Mouse (Mus musculus): ENCODE measurements around the gene Rcn3.

DNA sequence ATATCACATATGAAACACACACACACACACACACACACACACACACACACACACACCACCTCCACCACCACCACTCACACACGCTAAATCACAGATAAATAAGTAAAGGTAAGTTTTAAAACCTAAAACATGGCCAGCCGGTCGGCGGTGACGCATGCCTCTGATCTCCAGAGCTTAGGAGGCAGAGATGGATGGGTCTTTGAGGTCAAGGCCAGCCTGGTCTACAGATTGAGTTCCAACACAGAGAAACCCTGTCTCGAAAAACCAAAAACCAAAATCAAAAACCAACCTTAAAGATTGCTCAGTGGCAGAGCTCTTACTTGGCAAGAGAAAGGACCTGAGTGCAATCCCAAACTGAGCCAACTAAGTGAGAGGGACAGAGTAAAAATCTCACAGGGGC lies 8.0 kb upstream of the Rcn3 start:
- TF ChIP-seq POLR2A (IDR thresholded peaks at IDR 0.05; ENCODE audit: control insufficient read depth, extremely low read depth, insufficient read depth, low read length, poor library complexity) (no peak), CTCF (IDR thresholded peaks at IDR 0.05; ENCODE audit: borderline replicate concordance, control insufficient read depth, extremely low read depth, insufficient read depth, low read length, poor library complexity) (no peak)

Measured in thymus, adult 2 months (tissue).